Mouse (Mus musculus): Measurements from ENCODE around the gene Ccnl2.

GRCm38 (mm10) chr4:155830596-155830995 is 18.3 kb downstream of the Ccnl2 start:
- no peak for TF ChIP-seq CTCF (IDR thresholded peaks at IDR 0.05; ENCODE audit: borderline replicate concordance, insufficient read depth, low read length)
- no peak for TF ChIP-seq POLR2A (IDR thresholded peaks at IDR 0.05; ENCODE audit: low read depth, low read length)

Measured in embryonic fibroblast, embryonic 13.5 days (primary cell).